Mouse (Mus musculus): ENCODE data around the gene Cpm. TPM values are rescaled to one million over a fixed set of nuclear protein-coding genes. Genes with fewer than 3 reads are reported as not detected.

The Cpm gene
- total and polyA plus RNA-seq, 3 experiments: 0.27 TPM; not detected in 2

DNA sequence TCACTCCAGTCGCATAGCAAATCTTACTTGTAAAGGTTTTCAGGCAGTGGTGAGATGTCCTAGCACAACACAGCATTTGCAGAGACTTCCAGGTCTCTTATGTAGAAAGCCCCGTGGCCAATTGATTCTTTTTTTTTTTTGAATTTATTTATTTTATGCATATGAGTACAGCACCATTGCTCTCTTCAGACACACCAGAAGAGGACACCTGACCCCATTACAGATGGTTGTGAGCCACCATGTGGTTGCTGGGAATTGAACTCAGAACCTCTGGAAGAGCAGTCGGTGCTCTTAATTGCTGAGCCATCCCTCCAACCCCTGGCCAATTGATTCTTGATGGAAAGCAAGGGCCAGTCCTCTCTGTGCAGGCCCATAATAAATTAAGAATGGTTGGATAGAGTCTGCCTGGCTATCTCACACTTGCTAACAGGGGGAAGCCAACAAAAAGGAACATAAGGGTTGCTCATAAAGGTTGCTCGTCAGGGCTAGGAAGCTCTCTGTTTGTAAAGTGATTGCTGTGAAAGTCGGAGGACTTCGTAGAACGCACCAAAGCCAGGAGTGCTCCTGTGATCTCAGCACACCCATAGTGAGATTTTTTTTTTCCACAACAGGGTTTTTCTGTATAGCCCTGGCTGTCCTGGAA, 9.4 kb downstream of the Cpm start:
- Histone ChIP-seq H3K4me3 (ENCODE audit: low read depth, low read length) (no peak overlapping the region), H3K36me3 (replicated peaks) (no peaks in the 10 kb centered on the region), H3K9me3 (replicated peaks) (no peaks in the 10 kb centered on the region; the same call in 1 of the 2 replicates), H3K27me3 (ENCODE audit: insufficient read depth, low read length) (no peaks in the 10 kb centered on the region), H3K4me1 (ENCODE audit: insufficient read depth, low read depth, low read length) (no peaks in the 10 kb centered on the region)
- no peak for ATAC-seq (ENCODE audit: extremely low read depth, insufficient number of reproducible peaks, low FRiP score, poor library complexity, severe bottlenecking)
- no peak for TF ChIP-seq GATA2 (IDR thresholded peaks at IDR 0.05; ENCODE audit: borderline replicate concordance, low read depth, low read length)
- no peak for TF ChIP-seq CTCF (IDR thresholded peaks at IDR 0.05; ENCODE audit: low read depth, low read length)
- TF ChIP-seq TAL1 (conservative IDR thresholded peaks at IDR 0.05; ENCODE audit: low read depth, low read length): no peak
- TF ChIP-seq POLR2AphosphoS5 (IDR thresholded peaks at IDR 0.05; ENCODE audit: insufficient replicate concordance, low read depth, low read length): no peak
- TF ChIP-seq GATA1 (IDR thresholded peaks at IDR 0.05; ENCODE audit: borderline replicate concordance, low read length): no peak
- DNase-seq (ENCODE audit: low spot score): no peak

DNA sequence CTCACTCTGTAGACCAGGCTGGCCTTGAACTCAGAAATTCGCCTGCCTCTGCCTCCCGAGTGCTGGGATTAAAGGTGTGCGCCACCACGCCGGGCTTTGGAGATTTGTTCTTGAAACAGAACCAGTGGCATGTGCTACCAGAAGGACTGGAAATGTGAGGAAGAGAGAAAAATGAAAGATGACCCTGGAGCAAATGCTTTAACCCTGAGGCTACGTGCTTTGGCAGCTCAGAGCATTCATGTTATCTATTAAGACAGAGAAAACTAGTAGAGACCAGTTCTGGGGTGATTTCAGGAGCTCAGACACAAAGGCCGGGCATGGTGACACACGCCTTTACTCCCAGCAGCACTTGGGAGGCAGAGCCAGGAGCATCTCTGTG, 9.9 kb downstream of the Cpm start:
- Histone ChIP-seq H3K4me3 (ENCODE audit: low read depth, low read length) (no peak overlapping the region), H3K4me1 (ENCODE audit: insufficient read depth, low read depth, low read length) (no peaks in the 10 kb centered on the region), H3K9me3 (replicated peaks) (no peaks in the 10 kb centered on the region; the same call in 1 of the 2 replicates), H3K36me3 (replicated peaks) (no peaks in the 10 kb centered on the region), H3K27me3 (ENCODE audit: insufficient read depth, low read length) (no peaks in the 10 kb centered on the region)
- ATAC-seq (ENCODE audit: extremely low read depth, insufficient number of reproducible peaks, low FRiP score, poor library complexity, severe bottlenecking): no peak
- no peak for DNase-seq (ENCODE audit: low spot score)
- no peak for TF ChIP-seq POLR2AphosphoS5 (IDR thresholded peaks at IDR 0.05; ENCODE audit: insufficient replicate concordance, low read depth, low read length)
- no peak for TF ChIP-seq CTCF (IDR thresholded peaks at IDR 0.05; ENCODE audit: low read depth, low read length)
- no peak for TF ChIP-seq GATA1 (IDR thresholded peaks at IDR 0.05; ENCODE audit: borderline replicate concordance, low read length)
- TF ChIP-seq TAL1 (conservative IDR thresholded peaks at IDR 0.05; ENCODE audit: low read depth, low read length): no peak
- no peak for TF ChIP-seq GATA2 (IDR thresholded peaks at IDR 0.05; ENCODE audit: borderline replicate concordance, low read depth, low read length)

GRCm38 (mm10) chr10:117639899-117640594, 10.7 kb downstream of the Cpm start:
- no peaks in the 10 kb centered on the region for H3K27me3 ChIP-seq (ENCODE audit: insufficient read depth, low read length)
- no peak overlapping the region for H3K4me3 ChIP-seq (ENCODE audit: low read depth, low read length)
- H3K4me1 ChIP-seq (ENCODE audit: insufficient read depth, low read depth, low read length): no peaks in the 10 kb centered on the region
- ATAC-seq (ENCODE audit: extremely low read depth, insufficient number of reproducible peaks, low FRiP score, poor library complexity, severe bottlenecking): no peak
- no peak for DNase-seq (ENCODE audit: low spot score)
- no peaks in the 10 kb centered on the region; the same call in 1 of the 2 replicates for H3K9me3 ChIP-seq (replicated peaks)
- H3K36me3 ChIP-seq (replicated peaks): no peaks in the 10 kb centered on the region
- TF ChIP-seq GATA2 (IDR thresholded peaks at IDR 0.05; ENCODE audit: borderline replicate concordance, low read depth, low read length) (no peak), POLR2AphosphoS5 (IDR thresholded peaks at IDR 0.05; ENCODE audit: insufficient replicate concordance, low read depth, low read length) (no peak), GATA1 (IDR thresholded peaks at IDR 0.05; ENCODE audit: borderline replicate concordance, low read length) (no peak), TAL1 (conservative IDR thresholded peaks at IDR 0.05; ENCODE audit: low read depth, low read length) (no peak), CTCF (IDR thresholded peaks at IDR 0.05; ENCODE audit: low read depth, low read length) (no peak)

DNA sequence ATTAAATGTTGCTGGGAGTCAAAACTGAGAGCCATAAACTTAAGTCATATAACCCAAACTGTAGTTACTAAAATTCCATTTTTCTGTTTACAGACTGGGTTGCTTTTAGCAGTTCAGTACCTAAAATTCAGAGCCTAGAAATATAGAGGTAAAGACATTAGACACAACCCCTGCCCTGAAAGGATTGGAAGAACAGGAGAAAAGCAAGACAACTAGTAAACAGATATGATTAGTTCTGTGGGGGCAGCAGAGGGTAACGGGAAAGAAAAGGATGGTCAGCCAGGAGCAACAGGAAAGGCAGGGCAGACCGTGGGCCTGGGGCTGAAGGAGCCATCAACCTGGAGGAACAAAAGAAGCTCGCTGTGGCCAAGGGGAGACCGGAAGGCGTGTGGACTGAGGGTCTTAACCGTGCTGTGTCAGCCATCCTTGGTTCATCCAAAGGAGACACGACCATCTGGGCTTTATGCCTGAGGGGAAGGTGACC, 11.3 kb downstream of the Cpm start:
- DNase-seq (ENCODE audit: low spot score) (no peak), ATAC-seq (ENCODE audit: extremely low read depth, insufficient number of reproducible peaks, low FRiP score, poor library complexity, severe bottlenecking) (no peak)
- no peaks in the 10 kb centered on the region for H3K4me1 ChIP-seq (ENCODE audit: insufficient read depth, low read depth, low read length)
- no peaks in the 10 kb centered on the region for H3K36me3 ChIP-seq (replicated peaks)
- no peaks in the 10 kb centered on the region for H3K27me3 ChIP-seq (ENCODE audit: insufficient read depth, low read length)
- H3K9me3 ChIP-seq (replicated peaks): no peaks in the 10 kb centered on the region; the same call in 1 of the 2 replicates
- TF ChIP-seq POLR2AphosphoS5 (IDR thresholded peaks at IDR 0.05; ENCODE audit: insufficient replicate concordance, low read depth, low read length): no peak
- no peak for TF ChIP-seq GATA1 (IDR thresholded peaks at IDR 0.05; ENCODE audit: borderline replicate concordance, low read length)
- TF ChIP-seq CTCF (IDR thresholded peaks at IDR 0.05; ENCODE audit: low read depth, low read length): no peak
- TF ChIP-seq TAL1 (conservative IDR thresholded peaks at IDR 0.05; ENCODE audit: low read depth, low read length): no peak
- no peak for TF ChIP-seq GATA2 (IDR thresholded peaks at IDR 0.05; ENCODE audit: borderline replicate concordance, low read depth, low read length)
- H3K4me3 ChIP-seq (ENCODE audit: low read depth, low read length): no peak overlapping the region

- ATAC-seq (ENCODE audit: extremely low read depth, insufficient number of reproducible peaks, low FRiP score, poor library complexity, severe bottlenecking): no peak
Observed at GRCm38 (mm10) chr10:117641400-117642200, 12.3 kb downstream of the Cpm start.

GRCm38 (mm10) chr10:117642201-117642450, 12.8 kb downstream of the Cpm start:
- TF ChIP-seq GATA1 (IDR thresholded peaks at IDR 0.05; ENCODE audit: borderline replicate concordance, low read length) (no peak), TAL1 (conservative IDR thresholded peaks at IDR 0.05; ENCODE audit: low read depth, low read length) (no peak), POLR2AphosphoS5 (IDR thresholded peaks at IDR 0.05; ENCODE audit: insufficient replicate concordance, low read depth, low read length) (no peak), CTCF (IDR thresholded peaks at IDR 0.05; ENCODE audit: low read depth, low read length) (no peak), GATA2 (IDR thresholded peaks at IDR 0.05; ENCODE audit: borderline replicate concordance, low read depth, low read length) (no peak)
- Histone ChIP-seq H3K4me3 (ENCODE audit: low read depth, low read length) (no peak overlapping the region), H3K9me3 (replicated peaks) (no peaks in the 10 kb centered on the region)

More at GRCm38 (mm10) chr10:117641400-117642200, 12.3 kb downstream of the Cpm start:
- no peaks in the 10 kb centered on the region for H3K4me1 ChIP-seq (ENCODE audit: insufficient read depth, low read depth, low read length)
- TF ChIP-seq GATA1 (IDR thresholded peaks at IDR 0.05; ENCODE audit: borderline replicate concordance, low read length): no peak
- TF ChIP-seq POLR2AphosphoS5 (IDR thresholded peaks at IDR 0.05; ENCODE audit: insufficient replicate concordance, low read depth, low read length): no peak
- TF ChIP-seq TAL1 (conservative IDR thresholded peaks at IDR 0.05; ENCODE audit: low read depth, low read length): no peak
- TF ChIP-seq CTCF (IDR thresholded peaks at IDR 0.05; ENCODE audit: low read depth, low read length): no peak
- TF ChIP-seq GATA2 (IDR thresholded peaks at IDR 0.05; ENCODE audit: borderline replicate concordance, low read depth, low read length): no peak
- DNase-seq (ENCODE audit: low spot score): no peak
- no peaks in the 10 kb centered on the region for H3K27me3 ChIP-seq (ENCODE audit: insufficient read depth, low read length)
- no peak overlapping the region for H3K4me3 ChIP-seq (ENCODE audit: low read depth, low read length)
- no peaks in the 10 kb centered on the region; the same call in 1 of the 2 replicates for H3K9me3 ChIP-seq (replicated peaks)
- H3K36me3 ChIP-seq (replicated peaks): no peaks in the 10 kb centered on the region

More at GRCm38 (mm10) chr10:117642201-117642450, 12.8 kb downstream of the Cpm start:
- H3K4me1 ChIP-seq (ENCODE audit: insufficient read depth, low read depth, low read length): no peaks in the 10 kb centered on the region
- DNase-seq (ENCODE audit: low spot score) (no peak), ATAC-seq (ENCODE audit: extremely low read depth, insufficient number of reproducible peaks, low FRiP score, poor library complexity, severe bottlenecking) (no peak)
- H3K36me3 ChIP-seq (replicated peaks): no peaks in the 10 kb centered on the region
- no peaks in the 10 kb centered on the region for H3K27me3 ChIP-seq (ENCODE audit: insufficient read depth, low read length)
